Mouse (Mus musculus) olfactory bulb, adult 2 months (tissue): ENCODE results near the gene Tm9sf4.

Experiments
- CTCF ChIP-seq: fragments of 200-500 bp; IDR thresholded peaks from 2 replicates; pipeline ENCODE4 v1.5.1; 2012; ENCODE audit warnings: low read depth, mild to moderate bottlenecking, low read length, moderate library complexity; ENCODE audit not compliant: insufficient read depth
- POLR2A ChIP-seq: fragments of 200-500 bp; IDR thresholded peaks from 2 replicates; pipeline ENCODE4 v1.6.1; 2012; ENCODE audit warnings: mild to moderate bottlenecking, low read depth, low read length, moderate library complexity; ENCODE audit not compliant: insufficient read depth

- TF ChIP-seq POLR2A (no peak), CTCF (no peak)
Observed at GRCm38 (mm10) chr2:153131019-153131418, 30.1 kb upstream of the Tm9sf4 start.
